Mouse (Mus musculus): ENCODE results near the gene Usp3.

DNA sequence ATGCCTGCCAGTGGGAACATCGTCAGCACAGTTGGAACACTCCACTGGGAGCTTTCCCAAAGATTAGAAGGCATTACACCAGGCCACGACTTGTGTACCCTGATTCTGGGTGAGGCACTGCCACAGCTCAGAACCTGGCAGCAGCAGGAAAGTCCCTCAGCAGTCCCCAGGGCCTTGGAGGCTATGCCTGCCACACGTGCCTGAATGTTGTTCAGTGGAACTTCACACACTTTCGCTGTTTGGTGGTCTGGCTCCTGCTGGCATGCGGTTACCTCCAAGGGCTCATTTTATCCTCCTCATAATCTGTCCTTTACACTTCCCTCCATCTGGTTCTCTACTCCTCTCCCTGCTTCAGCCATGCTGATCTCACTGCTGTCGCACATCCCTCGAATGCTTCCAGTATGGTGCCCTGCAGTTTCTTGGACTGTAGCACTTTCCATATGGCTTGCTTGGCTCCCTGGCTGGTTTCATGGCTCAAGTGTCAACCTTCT, 82.5 kb downstream of the Usp3 start:
- no peak for TF ChIP-seq CTCF (IDR thresholded peaks at IDR 0.05)
- TF ChIP-seq POLR2A (IDR thresholded peaks at IDR 0.05; ENCODE audit: insufficient read depth, low read depth, low read length): no peak; the same call in 1 of the 2 replicates
- TF ChIP-seq EP300 (IDR thresholded peaks at IDR 0.05; ENCODE audit: insufficient read depth, low read depth, low read length): peak; percentile 80; the same call in 1 of the 2 replicates
